Mouse (Mus musculus) frontal cortex, adult 2 months (tissue): ENCODE measurements at regions not wholly inside any gene's neighbourhood (a gene's known extent, or its start where the extent isn't known, plus 50 kb on each side); places are given as distances from the start of the nearest gene placed in this dataset.

ENCODE experiments used
- DNase-seq, 2 experiments: peaks; one replicate each; pipeline ENCODE4 v3.0.0; 2022; ENCODE audit warnings: low spot score in 1 of 2; ENCODE audit errors: extremely low spot score in 1 of 2

DNA sequence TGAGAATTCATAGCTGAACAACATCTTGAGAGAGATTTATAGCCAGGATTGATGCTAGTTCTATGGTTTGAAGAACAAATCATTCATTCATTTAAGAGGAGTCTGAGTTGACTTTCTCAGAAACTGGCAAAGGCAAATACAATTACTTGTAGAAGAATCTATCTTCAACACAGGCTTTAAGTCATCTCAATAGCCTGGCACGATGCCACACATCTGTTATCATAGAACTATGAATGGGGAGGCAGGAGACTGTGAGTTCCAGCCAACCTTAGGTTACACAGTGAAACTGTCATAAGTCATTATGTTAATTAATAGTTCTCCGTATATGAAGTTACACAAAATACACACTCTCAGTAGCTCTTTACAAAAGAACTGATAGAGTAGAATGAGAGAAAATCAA lies 231.9 kb upstream of the Impg1 start:
- DNase-seq = no peak

DNA sequence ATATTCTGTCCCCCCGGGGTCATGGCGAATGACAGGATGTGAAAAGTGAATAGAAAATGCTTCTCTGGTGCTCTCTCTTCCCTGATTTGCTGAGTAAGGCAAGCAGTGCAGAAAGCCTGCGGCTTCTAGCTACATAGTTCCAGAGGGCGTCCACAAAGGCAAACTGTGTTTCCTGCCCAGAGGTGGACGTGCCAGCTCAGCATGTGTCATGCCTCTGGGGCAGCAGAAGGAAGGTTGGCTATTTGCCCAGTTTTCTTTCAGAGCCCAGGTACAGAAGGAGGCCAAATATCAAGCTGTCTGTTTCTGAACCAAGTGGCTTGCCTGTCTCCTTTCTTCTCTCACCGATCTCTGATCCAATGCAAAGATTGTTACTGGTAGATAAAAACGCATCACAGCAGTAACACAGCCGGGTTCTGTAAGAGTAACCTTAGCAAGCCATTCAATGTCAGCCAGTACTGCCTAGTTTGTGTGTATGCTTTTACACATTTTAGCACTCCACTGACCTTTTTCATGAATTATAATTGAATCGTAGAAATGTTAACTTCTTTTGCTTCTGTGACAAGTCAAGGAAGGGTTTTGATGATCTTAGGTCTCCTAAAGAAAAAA lies 223.3 kb upstream of the Impg1 start:
- DNase-seq = no peak

DNA sequence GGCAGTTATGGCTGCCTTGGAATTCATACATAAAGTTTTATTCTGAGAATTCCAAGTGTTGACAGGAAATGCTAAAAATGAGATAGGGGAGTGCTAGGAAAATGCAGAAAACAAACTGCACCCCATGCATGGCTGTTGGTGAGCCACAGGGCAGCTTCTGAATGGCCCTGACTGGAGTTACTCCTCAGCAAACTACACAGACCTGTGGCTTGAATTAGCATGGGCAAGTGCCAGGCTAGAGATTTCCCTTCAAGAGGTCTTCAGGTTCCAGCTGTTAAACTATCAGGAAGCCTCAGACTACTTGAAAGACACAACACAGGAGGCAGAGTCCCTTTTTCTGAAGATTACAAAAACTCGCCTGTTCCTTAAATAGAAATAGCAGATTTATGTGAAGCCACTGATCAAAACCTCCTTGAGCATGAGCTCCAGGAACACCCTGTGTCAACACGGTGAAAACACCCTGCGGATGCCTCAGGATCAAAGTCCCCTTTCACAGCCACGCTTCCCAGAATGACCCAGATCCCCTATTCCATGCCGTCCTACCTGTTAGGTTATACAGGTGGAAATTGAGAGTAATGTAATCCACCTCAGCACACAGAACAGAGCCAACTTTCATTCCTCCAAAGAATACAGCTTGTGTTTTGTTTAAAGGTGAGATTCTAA lies 217.9 kb upstream of the Impg1 start:
- no peak for DNase-seq

DNA sequence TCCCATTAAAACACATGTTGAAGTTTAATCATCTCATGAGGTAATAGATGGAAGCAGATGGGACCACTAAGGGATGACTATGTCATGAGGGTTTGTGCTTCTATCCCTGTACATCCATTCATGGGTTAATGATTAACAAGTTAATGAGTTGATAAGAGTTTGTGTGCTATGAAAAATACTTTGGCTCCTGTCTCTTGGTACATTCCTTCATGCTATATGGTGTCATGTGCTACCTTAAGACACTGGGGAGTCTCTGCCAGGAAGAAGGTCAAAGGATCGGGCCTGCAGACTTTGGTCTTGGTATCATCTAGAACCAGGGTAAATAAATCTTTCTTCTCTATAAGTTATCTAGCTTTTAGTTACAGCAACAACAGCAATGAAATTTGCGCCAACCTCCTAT lies 216.4 kb upstream of the Impg1 start:
- DNase-seq = no peak

DNA sequence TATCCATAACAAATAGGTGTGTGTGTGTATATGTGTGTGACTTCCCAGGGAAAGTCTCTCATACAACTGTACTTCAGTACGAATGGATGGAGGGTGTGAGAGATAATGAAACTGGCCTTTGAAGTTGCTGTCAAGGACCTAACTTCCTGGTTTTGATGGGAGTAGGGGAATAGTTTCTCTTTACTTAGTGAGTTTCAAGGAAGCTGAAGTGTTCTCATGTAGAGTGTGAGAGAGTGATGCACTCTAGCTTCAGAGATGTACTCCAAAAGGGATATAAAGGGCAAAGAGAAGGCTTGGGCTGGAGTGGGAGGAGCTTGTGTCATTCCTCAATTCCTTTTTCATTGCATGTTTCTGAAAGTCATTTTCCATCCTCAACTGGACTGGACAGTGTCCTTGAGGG lies 206.2 kb upstream of the Impg1 start:
- DNase-seq = no peak

DNA sequence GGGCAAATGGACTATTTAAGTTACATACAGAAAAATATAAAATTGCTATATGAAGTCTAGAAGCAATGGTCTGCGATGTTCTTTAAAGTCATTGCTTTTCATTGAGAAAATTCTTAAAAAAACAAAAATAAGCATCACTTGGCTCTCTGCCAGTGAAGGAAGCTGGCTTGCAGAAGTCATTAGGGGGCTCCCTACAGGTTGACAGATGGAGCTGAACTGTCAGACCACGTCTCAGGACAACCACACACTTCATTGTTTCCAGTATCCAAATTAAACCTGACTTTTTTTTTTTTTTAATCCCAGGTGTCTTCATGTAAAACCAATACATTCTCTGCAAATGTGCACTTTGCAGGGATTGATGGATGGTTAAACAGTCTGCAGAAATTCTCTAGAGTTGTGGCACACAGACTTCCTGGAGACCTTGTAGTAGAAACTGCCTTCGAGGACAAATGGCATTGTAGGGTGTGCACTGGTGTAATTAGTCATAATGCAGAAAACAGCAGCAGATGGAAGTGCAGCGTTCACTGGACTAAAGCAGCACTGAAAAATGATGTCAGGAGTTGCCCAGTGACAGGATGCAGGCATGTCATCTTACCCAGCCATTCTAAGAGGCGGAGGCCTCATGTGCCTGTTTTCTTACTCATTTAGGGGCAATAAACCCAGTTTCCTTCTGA lies 203.4 kb upstream of the Impg1 start:
- DNase-seq = no peak

DNA sequence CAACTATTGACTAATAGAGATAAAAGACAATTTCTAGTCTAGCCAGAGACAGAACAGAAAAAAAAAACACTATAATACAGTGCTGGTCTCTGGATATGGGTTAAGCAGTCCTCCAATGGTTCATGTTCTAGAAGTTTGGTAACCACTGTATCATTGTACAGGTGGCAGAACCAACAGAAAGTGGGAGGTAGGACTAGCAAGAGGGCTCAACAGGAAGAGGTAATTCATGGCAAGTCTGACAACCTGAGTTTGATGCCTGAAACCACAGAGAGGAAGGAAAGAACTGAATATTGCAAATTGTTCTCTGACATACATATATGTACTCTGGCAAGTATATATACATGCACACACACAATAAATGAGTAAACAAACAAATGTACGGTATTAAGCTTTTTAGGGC lies 193.5 kb upstream of the Impg1 start:
- no peak for DNase-seq

DNA sequence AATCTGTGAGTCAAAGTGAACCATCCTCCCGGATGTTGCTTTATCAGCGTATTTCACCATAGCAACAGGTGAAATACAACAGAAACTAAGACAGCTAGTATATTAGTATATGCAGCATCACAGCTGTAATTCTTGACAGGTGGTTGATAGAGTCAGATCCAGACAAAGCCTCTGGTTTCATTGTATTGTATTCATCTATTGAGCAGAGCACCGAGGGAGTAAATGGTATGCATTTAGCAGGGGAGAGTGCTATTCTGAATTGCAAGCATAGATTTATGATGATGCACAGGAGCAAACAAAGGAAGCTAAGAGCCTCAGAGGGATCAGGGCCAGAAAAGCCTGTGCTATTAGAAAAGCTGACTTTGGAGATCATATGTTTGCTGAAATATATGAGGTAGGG lies 149.8 kb upstream of the Impg1 start:
- DNase-seq = no peak

DNA sequence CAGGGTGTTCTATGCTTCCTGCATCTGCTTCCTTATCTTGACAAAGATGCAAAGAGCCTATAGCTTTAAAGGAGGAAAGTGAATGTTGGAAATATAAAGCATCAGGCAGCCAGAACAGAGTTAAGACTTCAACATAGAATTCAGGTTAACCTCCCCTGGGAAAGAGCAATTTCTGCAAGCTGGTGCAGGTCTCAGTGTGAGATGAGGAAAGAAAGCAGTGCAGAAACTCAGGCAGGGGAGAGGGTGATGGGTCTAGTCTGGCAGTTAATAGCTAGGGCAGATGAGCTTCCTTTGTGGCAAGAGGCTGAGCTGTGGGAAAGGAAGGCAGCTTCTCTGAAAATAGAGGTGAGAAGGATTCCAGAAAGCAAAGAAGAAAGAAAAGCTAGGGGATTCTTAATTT lies 134.7 kb upstream of the Impg1 start:
- peak in 1 of 2 experiments; percentile 4 for DNase-seq

DNA sequence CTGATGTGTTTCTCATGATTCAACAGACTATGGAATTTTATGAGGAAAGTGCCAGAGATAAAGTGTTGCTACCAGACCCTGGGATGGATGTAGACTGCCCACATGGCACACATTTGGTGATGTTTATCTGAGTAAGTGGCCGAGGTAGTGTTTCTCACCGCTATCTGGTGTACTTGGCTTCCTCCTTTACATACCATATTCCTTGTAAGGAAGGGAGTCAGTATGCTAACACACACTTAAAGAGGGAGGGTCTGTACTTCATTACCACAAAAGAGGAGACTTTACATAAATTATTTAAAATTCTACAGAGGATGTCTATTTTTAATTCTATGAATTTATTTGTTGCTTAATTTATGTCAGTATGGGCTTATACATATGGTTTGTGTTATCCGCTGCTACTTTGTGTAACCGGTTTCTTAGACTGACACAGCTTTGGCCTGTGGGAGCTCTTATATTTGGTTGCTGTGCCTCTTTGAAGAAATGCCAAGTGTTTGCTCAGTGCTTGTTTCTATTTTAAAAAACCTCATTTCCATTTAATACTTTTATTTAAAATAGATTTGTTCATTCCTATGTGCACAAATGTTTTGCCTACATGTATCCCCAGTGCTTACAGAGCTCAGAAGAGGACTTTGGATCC lies 100.2 kb upstream of the Impg1 start:
- DNase-seq = no peak

DNA sequence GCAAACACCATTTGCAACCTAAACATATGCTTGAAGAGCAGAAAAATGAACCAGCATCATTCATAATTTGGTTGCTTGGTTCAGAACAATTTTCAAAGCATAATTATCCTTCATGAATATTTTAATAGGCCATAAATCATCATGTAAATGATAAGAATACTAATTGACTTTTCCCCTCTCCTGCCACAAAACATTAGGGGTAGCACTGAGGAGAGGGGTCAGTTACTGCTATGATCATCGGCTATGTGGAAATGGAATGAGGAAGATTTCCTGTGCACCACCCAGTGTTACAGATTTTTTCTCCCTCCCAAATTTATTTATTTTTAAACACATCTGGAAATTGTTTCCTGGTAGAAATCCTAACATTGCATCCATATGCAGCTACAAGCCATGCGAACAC lies 98.4 kb upstream of the Impg1 start:
- no peak for DNase-seq

DNA sequence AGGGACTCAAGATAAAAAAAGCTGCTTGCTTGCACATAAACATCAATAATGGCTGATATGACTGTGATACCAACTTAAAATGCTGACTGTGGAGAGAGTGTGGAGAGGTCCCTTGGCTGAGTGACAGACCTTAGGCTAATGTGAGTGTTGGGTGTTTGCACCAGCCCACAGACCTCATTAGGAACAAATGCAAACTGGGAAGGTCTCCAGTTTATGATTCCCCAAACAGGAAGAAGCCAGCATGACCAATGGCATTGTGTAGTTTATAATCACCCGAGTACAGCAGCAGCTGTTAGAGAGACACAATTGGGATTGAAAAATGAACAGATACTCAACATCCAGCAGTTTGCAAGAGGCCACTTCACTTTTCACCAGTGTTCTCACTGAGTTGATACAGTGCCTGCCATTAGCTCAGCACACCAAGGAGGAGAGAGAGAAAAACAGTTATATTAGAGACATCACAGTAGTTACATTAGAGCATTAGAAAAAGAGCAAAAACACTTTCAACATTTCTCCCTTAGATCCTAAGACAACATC lies 90.3 kb upstream of the Impg1 start:
- DNase-seq = no peak
